Mouse (Mus musculus): ENCODE data around the gene Catsperb.
"Not testable (repeated sequence)": the region's sequence is repeated elsewhere in the genome, so short reads cannot be mapped to it uniquely, and the experiment has no call there.

Catsperb gene

DNA sequence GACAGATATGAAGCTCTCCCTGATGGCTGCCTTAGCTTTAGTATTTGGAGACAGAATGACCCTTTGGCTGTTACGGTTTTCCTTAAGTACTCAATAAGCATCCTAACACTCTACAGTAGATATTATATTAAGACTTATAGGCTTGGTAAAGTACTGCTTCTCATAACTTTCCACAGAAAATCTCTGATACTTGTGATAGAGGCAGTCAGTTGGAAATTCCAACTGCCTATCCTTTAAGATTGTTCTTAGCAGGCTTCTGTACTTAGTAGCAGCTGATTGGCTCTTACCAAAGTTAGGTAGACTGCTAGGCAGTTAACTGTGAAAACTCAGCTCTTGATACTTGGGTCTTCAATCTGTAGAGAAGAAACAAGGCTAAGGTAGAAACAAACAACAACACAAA lies at the start of gene Catsperb:
Gene Catsperb (plus strand): TSS at position 301 of the 400 bp plus-strand sequence.
- TF ChIP-seq GATA4 (IDR thresholded peaks at IDR 0.05; ENCODE audit: insufficient replicate concordance, low read length), result not testable (repeated sequence)

DNA sequence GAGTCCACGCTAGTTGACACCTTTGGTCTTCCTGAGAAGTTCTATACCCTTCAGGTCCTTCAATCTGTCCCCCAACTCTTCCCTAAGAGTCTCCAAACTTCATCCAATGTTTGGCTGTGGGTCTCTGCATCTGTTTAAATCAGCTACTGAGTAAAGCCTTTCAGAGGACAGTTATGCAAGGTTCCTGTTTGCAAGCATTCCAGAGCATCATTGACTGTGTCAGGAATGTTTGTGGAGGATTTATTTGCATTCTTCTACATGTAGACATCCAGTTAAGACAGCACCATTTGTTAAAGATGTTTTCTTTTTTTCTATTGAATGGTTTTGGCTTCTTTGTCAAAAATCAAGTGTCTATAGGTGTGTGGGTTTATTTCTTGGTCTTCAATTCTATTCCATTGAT lies 21.7 kb downstream of the Catsperb start:
- TF ChIP-seq GATA4 (IDR thresholded peaks at IDR 0.05; ENCODE audit: insufficient replicate concordance, low read length), result no peak

DNA sequence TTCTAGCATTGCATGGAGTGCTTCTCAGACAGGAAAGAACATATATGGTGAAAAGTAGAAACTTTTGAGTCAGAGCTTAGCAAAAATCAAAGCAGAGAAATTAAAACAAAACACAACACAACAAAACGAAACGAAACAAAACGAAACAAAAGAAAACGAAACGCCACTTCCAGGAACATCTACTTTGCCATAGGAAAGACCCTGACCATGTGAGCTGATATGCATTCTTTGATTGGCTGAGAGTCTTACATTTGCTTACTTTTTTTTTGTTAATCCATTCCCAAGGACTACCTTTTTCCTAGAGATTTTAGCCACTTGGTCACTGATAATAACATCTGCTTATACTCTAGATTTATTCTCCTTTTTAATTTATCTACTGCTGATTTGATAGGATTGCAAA lies 57.6 kb downstream of the Catsperb start:
- no peak for TF ChIP-seq GATA4 (IDR thresholded peaks at IDR 0.05; ENCODE audit: insufficient replicate concordance, low read length)

DNA sequence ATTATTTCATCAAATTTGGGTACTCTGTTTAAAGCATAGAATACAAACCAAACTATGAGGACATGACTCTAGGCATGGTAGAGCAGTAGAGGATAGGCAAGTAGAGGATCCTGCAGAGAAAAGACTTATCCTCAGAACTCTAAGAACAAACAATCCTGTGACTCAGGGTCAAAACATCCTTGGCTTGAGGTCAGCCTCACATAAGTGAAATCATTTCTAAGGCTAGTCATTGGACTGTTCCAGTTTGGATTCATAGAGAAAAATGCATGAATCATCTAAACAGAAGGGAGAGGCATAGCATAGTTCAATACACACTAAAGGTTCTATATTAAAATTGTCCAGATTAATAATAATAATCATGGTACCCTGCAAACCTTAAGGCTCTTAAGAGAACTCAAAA lies 79.1 kb downstream of the Catsperb start:
- no peak for TF ChIP-seq GATA4 (IDR thresholded peaks at IDR 0.05; ENCODE audit: insufficient replicate concordance, low read length)

DNA sequence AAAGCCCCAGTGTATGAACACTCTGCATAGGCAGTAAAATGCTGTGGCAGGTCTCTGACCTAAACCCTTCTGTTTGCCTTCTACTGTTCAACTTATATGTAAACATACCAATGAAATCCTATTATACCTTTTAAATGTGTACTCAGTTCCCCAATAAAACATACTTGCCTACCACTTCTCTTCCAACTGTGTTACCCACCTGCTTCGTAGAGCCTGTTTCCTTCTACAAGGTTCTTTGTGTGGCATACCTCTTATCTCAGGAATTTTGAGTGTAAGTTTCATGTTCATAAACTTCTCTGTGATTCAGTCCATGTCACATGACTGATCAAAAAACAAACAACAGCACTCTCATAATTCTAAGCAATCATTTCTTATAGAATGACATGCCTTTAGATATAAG lies 228.7 kb downstream of the Catsperb start:
- no peak for TF ChIP-seq GATA4 (IDR thresholded peaks at IDR 0.05; ENCODE audit: insufficient replicate concordance, low read length)

DNA sequence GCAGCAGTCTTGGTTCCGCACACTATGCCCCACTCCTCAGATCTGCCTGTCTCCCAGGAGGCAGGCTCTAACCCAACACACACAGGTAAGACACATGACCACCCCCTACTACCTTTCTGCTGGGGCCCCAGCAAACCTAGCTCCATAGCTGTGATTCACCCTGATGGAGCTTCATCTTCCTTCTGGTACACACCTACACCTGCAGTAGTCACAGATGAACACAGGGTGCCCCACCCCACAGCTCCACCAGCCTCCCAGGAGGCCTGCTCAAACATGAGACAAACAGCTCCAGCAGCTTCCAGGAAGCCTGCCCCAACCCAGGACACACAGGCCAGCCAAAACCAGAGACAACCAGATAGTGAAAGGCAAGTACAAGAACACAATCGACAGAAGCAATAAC lies 263.0 kb downstream of the Catsperb start:
- no peak for TF ChIP-seq GATA4 (IDR thresholded peaks at IDR 0.05; ENCODE audit: insufficient replicate concordance, low read length)
